Mouse (Mus musculus) liver, adult 2 months (tissue): ENCODE measurements around the gene Dpf3. TPM values are rescaled to one million over a fixed set of nuclear protein-coding genes. Genes with fewer than 3 reads are reported as not detected.

Experiments
- DNase-seq: peaks from one replicate; pipeline ENCODE4 v3.0.0-alpha.2; 2011; ENCODE audit warnings: low read depth, low spot score; ENCODE audit errors: extremely low read depth
- H3K27ac ChIP-seq: fragments of 200-500 bp; replicated peaks from 2 replicates; pipeline ENCODE4 v1.5.1; 2012; ENCODE audit warnings: low read depth, mild to moderate bottlenecking, control low read depth, inconsistent platforms, low read length; ENCODE audit not compliant: insufficient read depth
- H3K27me3 ChIP-seq: fragments of 200-500 bp; 2 replicates; pipeline ENCODE4 v1.6.1; 2012; ENCODE audit warnings: mild to moderate bottlenecking, moderate library complexity, low read length, inconsistent platforms; ENCODE audit not compliant: control insufficient read depth, insufficient read depth
- H3K36me3 ChIP-seq: fragments of 200-500 bp; 2 replicates; pipeline ENCODE4 v1.6.1; 2012; ENCODE audit warnings: low read length, inconsistent platforms; ENCODE audit not compliant: control insufficient read depth, insufficient read depth
- H3K4me1 ChIP-seq: fragments of 200-500 bp; 2 replicates; pipeline ENCODE4 v1.6.1; 2011; ENCODE audit warnings: low read length; ENCODE audit not compliant: control insufficient read depth, insufficient read depth
- H3K4me3 ChIP-seq: fragments of 200-500 bp; 2 replicates; pipeline ENCODE4 v1.5.1; 2011; ENCODE audit warnings: low read depth, mild to moderate bottlenecking, control low read depth, low read length, moderate library complexity; ENCODE audit not compliant: insufficient read depth
- H3K79me2 ChIP-seq: fragments of 200-500 bp; 2 replicates; pipeline ENCODE4 v1.6.1; 2012; ENCODE audit warnings: inconsistent platforms, mild to moderate bottlenecking, low read length, moderate library complexity; ENCODE audit not compliant: control insufficient read depth, insufficient read depth
- H3K9ac ChIP-seq: fragments of 200-500 bp; 2 replicates; pipeline ENCODE4 v1.6.1; 2012; ENCODE audit warnings: low read depth, mild to moderate bottlenecking, control low read depth, inconsistent platforms, low read length
- CTCF ChIP-seq: fragments of 200-500 bp; IDR thresholded peaks from 2 replicates; pipeline ENCODE4 v1.5.1; 2011; ENCODE audit warnings: low read depth, low read length, control low read depth
- POLR2A ChIP-seq: fragments of 200-500 bp; IDR thresholded peaks from 2 replicates; pipeline ENCODE4 v1.6.1; 2011; ENCODE audit warnings: low read length, control low read depth; ENCODE audit not compliant: insufficient read depth; ENCODE audit errors: extremely low read depth
- WGBS: fragments of 180-500 bp; shearing (Covaris S2); methylation state at CpG from one replicate; pipeline ENCODE4 v1.1.7; 2018; 5-methylcytosine and 5-hydroxymethylcytosine counted together
- polyA plus RNA-seq: library from polyadenylated mRNA; depleted of rRNA; stranded (reverse); fragments of >200 nt; gene quantifications from 2 replicates; pipeline ENCODE4 v1.2.3, GENCODE M21; 2012
- total RNA-seq: library from RNA; depleted of rRNA; stranded (reverse); fragments of >200 nt; gene quantifications from 2 replicates; pipeline ENCODE4 v1.2.3, GENCODE M21; 2014

Gene Dpf3
- total and polyA plus RNA-seq, 2 experiments, result 1.6 to 2.4 TPM

- H3K79me2 ChIP-seq, result no peaks in the 10 kb centered on the region
- 0 out of 2 replicates have a peak, but pooled peaks cover 3% of the 10 kb centered on the region for H3K4me1 ChIP-seq
- no peak overlapping the region for H3K9ac ChIP-seq
- TF ChIP-seq CTCF (peak; percentile 28), POLR2A (no peak)
- WGBS, result 62% methylated on average over 2 of the region's 2 CpGs
- H3K27me3 ChIP-seq, result no peaks in the 10 kb centered on the region
- no peaks in the 10 kb centered on the region for H3K36me3 ChIP-seq
- DNase-seq, result no peak
- H3K4me3 ChIP-seq, result no peak overlapping the region
- H3K27ac ChIP-seq, result no peak overlapping the region
Observed at GRCm38 (mm10) chr12:83489748-83490147, 2.2 kb upstream of the Dpf3 start.

GRCm38 (mm10) chr12:83488211-83488941 is 860 bp upstream of the Dpf3 start:
- Histone ChIP-seq H3K79me2 (no peaks in the 10 kb centered on the region), H3K27ac (no peak overlapping the region), H3K4me1 (0 out of 2 replicates have a peak, but pooled peaks cover 3% of the 10 kb centered on the region), H3K4me3 (peak overlapping the region; percentile 57), H3K36me3 (no peaks in the 10 kb centered on the region), H3K27me3 (no peaks in the 10 kb centered on the region), H3K9ac (peak overlapping the region; percentile 70)
- WGBS, result under 1% methylated on average over 29 of the region's 29 CpGs
- DNase-seq, result peak; percentile 29
- TF ChIP-seq POLR2A (no peak), CTCF (no peak)

GRCm38 (mm10) chr12:83486671-83487461 is 650 bp downstream of the Dpf3 start:
- Histone ChIP-seq H3K4me1 (0 out of 2 replicates have a peak, but pooled peaks cover 3% of the 10 kb centered on the region), H3K36me3 (no peaks in the 10 kb centered on the region), H3K4me3 (peak overlapping the region; percentile 71), H3K27ac (peak overlapping the region; percentile 29), H3K9ac (peak overlapping the region; percentile 76), H3K79me2 (peaks cover 4% of the 10 kb centered on the region; the same call in 1 of the 2 replicates), H3K27me3 (no peaks in the 10 kb centered on the region)
- peak; percentile 43 for DNase-seq
- TF ChIP-seq POLR2A (no peak), CTCF (no peak)
- under 1% methylated on average over 73 of the region's 73 CpGs for WGBS

GRCm38 (mm10) chr12:83485911-83486670 is 1.4 kb downstream of the Dpf3 start:
- Histone ChIP-seq H3K79me2 (peaks cover 4% of the 10 kb centered on the region; the same call in 1 of the 2 replicates), H3K27me3 (no peaks in the 10 kb centered on the region), H3K27ac (no peak overlapping the region), H3K4me3 (peak overlapping the region; percentile 71), H3K36me3 (no peaks in the 10 kb centered on the region), H3K4me1 (0 out of 2 replicates have a peak, but pooled peaks cover 3% of the 10 kb centered on the region), H3K9ac (peak overlapping the region; percentile 76)
- WGBS, result under 1% methylated on average over 53 of the region's 53 CpGs
- peak; percentile 11 for DNase-seq
- no peak for TF ChIP-seq POLR2A
- no peak for TF ChIP-seq CTCF

- H3K79me2 ChIP-seq, result peaks cover 4% of the 10 kb centered on the region; the same call in 1 of the 2 replicates
- H3K27me3 ChIP-seq, result no peaks in the 10 kb centered on the region
- H3K36me3 ChIP-seq, result no peaks in the 10 kb centered on the region
- no peak for TF ChIP-seq CTCF
- TF ChIP-seq POLR2A, result no peak
- H3K27ac ChIP-seq, result no peak overlapping the region
- H3K4me1 ChIP-seq, result 0 out of 2 replicates have a peak, but pooled peaks cover 3% of the 10 kb centered on the region
- 64% methylated on average over 24 of the region's 24 CpGs for WGBS
- DNase-seq, result no peak
- H3K9ac ChIP-seq, result no peak overlapping the region
- no peak overlapping the region for H3K4me3 ChIP-seq
Observed at GRCm38 (mm10) chr12:83484855-83485745, 2.4 kb downstream of the Dpf3 start.
